18 mouse cellular contexts compared by ENCODE assay signal in the genomic region with DNA sequence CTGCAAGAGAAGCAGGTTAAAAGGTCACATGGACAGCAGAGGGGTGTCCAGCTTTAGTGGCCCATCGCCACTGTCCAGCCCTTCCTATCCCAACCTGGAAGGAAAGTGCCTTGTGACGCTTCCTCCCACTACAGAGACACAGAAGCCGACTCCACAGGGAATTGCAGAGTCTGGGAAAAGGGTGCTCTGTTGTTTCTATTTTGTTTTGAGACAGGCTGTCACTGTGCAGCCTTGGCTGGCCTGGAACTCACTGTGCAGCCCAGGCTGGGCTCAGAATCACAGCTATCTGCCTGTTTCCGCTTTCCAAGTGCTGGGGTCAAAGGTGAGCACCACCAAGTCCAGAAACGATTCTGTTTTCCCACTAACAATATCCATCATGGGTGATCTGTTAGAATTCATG.
DNase-seq lines count a peak whose midpoint lies in the region; ATAC-seq and TF ChIP-seq lines count a peak whose summit lies in the region.
"Had no signal": no experiment of that assay in that cellular context is flagged by ENCODE, and none has a peak within 500 bp of the region (broad histone marks: within the 10 kb centered on the region; RNA-seq: fewer than 3 reads in every experiment).

No protein-coding gene starts in this region.

- intact Hi-C loops in heart, postnatal 10 days (cut with DNase I), result no loop called here

- no peaks in the 10 kb centered on the region for H3K9me3 ChIP-seq in kidney, embryonic 16.5 days (ENCODE audit: low read length)
- no peaks in the 10 kb centered on the region for H3K9me3 ChIP-seq in lung, embryonic 14.5 days (ENCODE audit: low read depth, low read length)
- no peaks in the 10 kb centered on the region for H3K9me3 ChIP-seq in stomach, embryonic 15.5 days
- no peaks in the 10 kb centered on the region for H3K9me3 ChIP-seq in stomach, postnatal 0 days (ENCODE audit: control insufficient read depth, low read length)
- H3K9me3 ChIP-seq: forebrain, embryonic 12.5 days had no signal

- H3K9ac ChIP-seq in kidney, embryonic 16.5 days (replicated peaks; ENCODE audit: low read length), result no peak overlapping the region
- H3K9ac ChIP-seq in lung, embryonic 14.5 days, result no peak overlapping the region
- no peak overlapping the region for H3K9ac ChIP-seq in stomach, embryonic 15.5 days
- no peak overlapping the region for H3K9ac ChIP-seq in stomach, postnatal 0 days (ENCODE audit: low read length)
- H3K9ac ChIP-seq: embryonic facial prominence, embryonic 12.5 days; forebrain, embryonic 12.5 days; forebrain, postnatal 0 days; heart, embryonic 12.5 days had no signal

- H3K27me3 ChIP-seq in kidney, embryonic 16.5 days (ENCODE audit: insufficient read depth, low read length), result no peaks in the 10 kb centered on the region
- no peaks in the 10 kb centered on the region for H3K27me3 ChIP-seq in lung, embryonic 14.5 days (ENCODE audit: insufficient read depth, low read length)
- no peaks in the 10 kb centered on the region for H3K27me3 ChIP-seq in stomach, embryonic 15.5 days (replicated peaks)
- no peaks in the 10 kb centered on the region for H3K27me3 ChIP-seq in stomach, postnatal 0 days (ENCODE audit: control insufficient read depth, insufficient read depth, low read length)
- H3K27me3 ChIP-seq: embryonic facial prominence, embryonic 12.5 days; forebrain, embryonic 12.5 days had no signal

- TF ChIP-seq CTCF in lung, embryonic 14.5 days (IDR thresholded peaks at IDR 0.05; ENCODE audit: low read depth), result no peak
- TF ChIP-seq CTCF in lung, adult 2 months (IDR thresholded peaks at IDR 0.05; ENCODE audit: insufficient read depth, low read length), result no peak
- no peak for TF ChIP-seq CTCF in stomach, postnatal 0 days (IDR thresholded peaks at IDR 0.05; ENCODE audit: low read depth)

- no peak overlapping the region for H3K27ac ChIP-seq in kidney, embryonic 16.5 days (ENCODE audit: low read length)
- no peak overlapping the region for H3K27ac ChIP-seq in lung, embryonic 14.5 days (ENCODE audit: low read depth)
- peak overlapping the region; percentile 13; the same call in 1 of the 2 replicates for H3K27ac ChIP-seq in stomach, embryonic 15.5 days
- H3K27ac ChIP-seq in stomach, postnatal 0 days (replicated peaks), result no peak overlapping the region
- H3K27ac ChIP-seq: embryonic facial prominence, embryonic 12.5 days; forebrain, embryonic 12.5 days had no signal

- DNase-seq in heart, adult 11 months, result peak; percentile 93
- no peak for DNase-seq in heart, postnatal 10 days
- DNase-seq in kidney, postnatal 10 days, result no peak
- peak; percentile 11 for DNase-seq in lung, embryonic 14.5 days
- DNase-seq in lung, adult 2 months, result no peak
- no peak for DNase-seq in stomach, postnatal 0 days (ENCODE audit: low spot score)
- DNase-seq: adrenal gland, postnatal 10 days; cerebellum, adult 11 months; cerebellum, adult 8-10 months; cerebellum, postnatal 14 days; forebrain, postnatal 0 days; gastrocnemius, postnatal 14 days; heart, postnatal 36 days had no signal

- no peaks in the 10 kb centered on the region for H3K36me3 ChIP-seq in kidney, embryonic 16.5 days (ENCODE audit: insufficient read depth, low read length)
- H3K36me3 ChIP-seq in lung, embryonic 14.5 days (ENCODE audit: insufficient read depth), result no peaks in the 10 kb centered on the region
- no peaks in the 10 kb centered on the region for H3K36me3 ChIP-seq in stomach, embryonic 15.5 days
- H3K36me3 ChIP-seq in stomach, postnatal 0 days (ENCODE audit: control insufficient read depth, insufficient read depth, low read length), result no peaks in the 10 kb centered on the region
- H3K36me3 ChIP-seq: embryonic facial prominence, embryonic 12.5 days; forebrain, embryonic 12.5 days; heart, embryonic 12.5 days had no signal

- H3K4me1 ChIP-seq in kidney, embryonic 16.5 days (ENCODE audit: insufficient read depth, low read length), result peaks cover 8% of the 10 kb centered on the region; the same call in 1 of the 2 replicates
- H3K4me1 ChIP-seq in lung, embryonic 14.5 days (ENCODE audit: insufficient read depth), result no peaks in the 10 kb centered on the region
- H3K4me1 ChIP-seq in lung, adult 2 months (ENCODE audit: control insufficient read depth, insufficient read depth, low read length), result no peaks in the 10 kb centered on the region
- H3K4me1 ChIP-seq in stomach, embryonic 15.5 days, result 0 out of 2 replicates have a peak, but pooled peaks cover 2% of the 10 kb centered on the region
- H3K4me1 ChIP-seq in stomach, postnatal 0 days (replicated peaks; ENCODE audit: control insufficient read depth, insufficient read depth), result no peaks in the 10 kb centered on the region
- H3K4me1 ChIP-seq: heart, embryonic 12.5 days had no signal

- no peak for TF ChIP-seq POLR2A in lung, adult 2 months (IDR thresholded peaks at IDR 0.05; ENCODE audit: borderline replicate concordance, extremely low read depth, low read depth, low read length)

- no peak overlapping the region for H3K4me3 ChIP-seq in kidney, embryonic 16.5 days (ENCODE audit: low read length)
- no peak overlapping the region for H3K4me3 ChIP-seq in lung, embryonic 14.5 days (ENCODE audit: low read depth, low read length)
- H3K4me3 ChIP-seq in lung, adult 2 months (replicated peaks; ENCODE audit: extremely low read depth, low read depth, low read length), result no peak overlapping the region
- H3K4me3 ChIP-seq in stomach, embryonic 15.5 days (replicated peaks), result no peak overlapping the region
- H3K4me3 ChIP-seq in stomach, postnatal 0 days (ENCODE audit: low read depth, low read length), result no peak overlapping the region
- H3K4me3 ChIP-seq: embryonic facial prominence, embryonic 12.5 days; forebrain, embryonic 12.5 days; heart, embryonic 12.5 days had no signal

- TF ChIP-seq EP300 in stomach, postnatal 0 days (optimal IDR thresholded peaks at IDR 0.05), result no peak

- WGBS in kidney, embryonic 16.5 days, result 51% methylated on average over 5 of the region's 5 CpGs
- 53% methylated on average over 5 of the region's 5 CpGs for WGBS in lung, embryonic 14.5 days
- WGBS in lung, adult 2 months, result 61% methylated on average over 5 of the region's 5 CpGs
- WGBS in stomach, embryonic 15.5 days, result 53% methylated on average over 5 of the region's 5 CpGs
- 53% methylated on average over 5 of the region's 5 CpGs for WGBS in stomach, postnatal 0 days

- H3K4me2 ChIP-seq in kidney, embryonic 16.5 days (replicated peaks; ENCODE audit: low read depth, low read length), result no peak overlapping the region
- no peak overlapping the region for H3K4me2 ChIP-seq in lung, embryonic 14.5 days
- H3K4me2 ChIP-seq in stomach, embryonic 15.5 days, result no peak overlapping the region
- no peak overlapping the region for H3K4me2 ChIP-seq in stomach, postnatal 0 days (replicated peaks; ENCODE audit: low read depth)
- H3K4me2 ChIP-seq: embryonic facial prominence, embryonic 12.5 days; forebrain, embryonic 12.5 days; heart, embryonic 12.5 days had no signal

- peak; percentile 39; the same call in 1 of the 2 replicates for ATAC-seq in kidney, embryonic 16.5 days (ENCODE audit: low FRiP score, low TSS enrichment)
- no peak for ATAC-seq in lung, embryonic 14.5 days (ENCODE audit: insufficient read depth)
- 0 out of 2 replicates have a peak, but pooled peaks have one; percentile 21 for ATAC-seq in stomach, embryonic 15.5 days (ENCODE audit: insufficient read depth, low FRiP score, low read depth)
- no peak for ATAC-seq in stomach, postnatal 0 days (ENCODE audit: low FRiP score, low TSS enrichment)
- ATAC-seq: forebrain, postnatal 0 days had no signal

Comparison
In these comparisons a context has a peak if more than half of its experiments do, and no peak if none do; other contexts are left out.
1. DNase-seq: peak in heart, adult 11 months (single experiment) and lung, embryonic 14.5 days (single experiment); none in heart, postnatal 10 days (0 of 2), kidney, postnatal 10 days (single experiment), lung, adult 2 months (single experiment) and stomach, postnatal 0 days (single experiment).
2. ATAC-seq: peak in kidney, embryonic 16.5 days (single experiment) and stomach, embryonic 15.5 days (single experiment); none in lung, embryonic 14.5 days (single experiment) and stomach, postnatal 0 days (single experiment).